In the genomic region with DNA sequence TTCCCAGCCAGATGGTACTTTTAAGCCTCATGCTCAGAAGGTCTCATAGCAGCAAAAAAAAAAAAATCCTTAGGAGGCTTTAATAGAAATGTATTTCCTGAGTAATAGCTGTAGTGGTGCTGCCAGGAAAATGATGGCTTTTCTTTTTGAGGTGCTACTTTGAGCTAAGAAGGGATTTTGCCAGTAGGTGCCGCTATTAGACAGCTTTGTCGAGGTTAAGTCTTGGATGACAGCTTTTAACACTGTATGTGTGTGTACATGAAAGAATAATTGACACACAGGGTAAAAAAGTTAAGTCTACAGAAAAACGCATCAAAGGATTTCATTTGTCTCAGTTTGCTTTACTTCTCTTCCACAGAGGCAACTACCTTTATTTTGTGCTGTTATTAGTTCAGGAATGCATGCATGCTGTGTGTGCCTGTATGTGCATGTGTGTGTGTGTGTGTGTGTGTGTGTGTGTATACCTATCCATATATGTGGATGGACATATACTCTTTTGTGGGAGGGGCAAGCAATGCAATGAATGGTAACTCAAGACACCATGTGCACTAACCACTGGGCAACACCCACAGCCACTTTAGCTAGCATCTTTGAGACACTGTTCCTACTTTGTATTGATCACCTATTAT, we compare ENCODE assay signal across 11 mouse cellular contexts. TPM values are rescaled to one million over a fixed set of nuclear protein-coding genes. Genes with fewer than 3 reads are reported as not detected.
DNase-seq lines count a peak whose midpoint lies in the region; ATAC-seq and TF ChIP-seq lines count a peak whose summit lies in the region.
"Had no signal": no experiment of that assay in that cellular context is flagged by ENCODE, and none has a peak within 500 bp of the region (broad histone marks: within the 10 kb centered on the region; RNA-seq: fewer than 3 reads in every experiment).

No protein-coding gene starts in this region.

- no peak overlapping the region for H3K4me3 ChIP-seq in intestine, postnatal 0 days (ENCODE audit: low read depth, low read length)
- no peak overlapping the region for H3K4me3 ChIP-seq in intestine, embryonic 15.5 days (replicated peaks)
- no peak overlapping the region for H3K4me3 ChIP-seq in MEL (ENCODE audit: control insufficient read depth in 1 of 2, insufficient read depth in 1 of 2, low read depth in 2 of 2, low read length in 2 of 2)
- no peak overlapping the region for H3K4me3 ChIP-seq in hindbrain, embryonic 15.5 days
- no peak overlapping the region for H3K4me3 ChIP-seq in lung, postnatal 0 days (ENCODE audit: low read depth, low read length)
- H3K4me3 ChIP-seq: embryonic facial prominence, embryonic 13.5 days; liver, embryonic 15.5 days had no signal

- WGBS in intestine, postnatal 0 days = 28% methylated on average over 3 of the region's 3 CpGs
- 40% methylated on average over 3 of the region's 3 CpGs for WGBS in intestine, embryonic 15.5 days
- 29% methylated on average over 3 of the region's 3 CpGs for WGBS in hindbrain, embryonic 15.5 days
- WGBS in lung, postnatal 0 days = 25% methylated on average over 3 of the region's 3 CpGs

- no peak overlapping the region for H3K9ac ChIP-seq in intestine, postnatal 0 days (ENCODE audit: low read depth, low read length)
- H3K9ac ChIP-seq in intestine, embryonic 15.5 days = no peak overlapping the region
- H3K9ac ChIP-seq in MEL (ENCODE audit: control insufficient read depth, low read depth, low read length, poor library complexity, severe bottlenecking) = no peak overlapping the region
- H3K9ac ChIP-seq in hindbrain, embryonic 15.5 days = no peak overlapping the region
- H3K9ac ChIP-seq in lung, postnatal 0 days (replicated peaks; ENCODE audit: low read depth) = no peak overlapping the region
- H3K9ac ChIP-seq: embryonic facial prominence, embryonic 13.5 days; liver, embryonic 15.5 days had no signal

- no peaks in the 10 kb centered on the region for H3K36me3 ChIP-seq in intestine, postnatal 0 days (ENCODE audit: control insufficient read depth, insufficient read depth)
- H3K36me3 ChIP-seq in intestine, embryonic 15.5 days = no peaks in the 10 kb centered on the region
- no peaks in the 10 kb centered on the region for H3K36me3 ChIP-seq in MEL (ENCODE audit: control insufficient read depth in 1 of 2, insufficient read depth in 2 of 2, low read length in 2 of 2)
- no peaks in the 10 kb centered on the region for H3K36me3 ChIP-seq in hindbrain, embryonic 15.5 days
- no peaks in the 10 kb centered on the region for H3K36me3 ChIP-seq in lung, postnatal 0 days (ENCODE audit: insufficient read depth, low read length)
- H3K36me3 ChIP-seq: embryonic facial prominence, embryonic 13.5 days; liver, embryonic 15.5 days had no signal

- H3K4me2 ChIP-seq in intestine, postnatal 0 days (replicated peaks; ENCODE audit: low read depth) = no peak overlapping the region
- no peak overlapping the region for H3K4me2 ChIP-seq in intestine, embryonic 15.5 days (replicated peaks)
- no peak overlapping the region for H3K4me2 ChIP-seq in hindbrain, embryonic 15.5 days
- H3K4me2 ChIP-seq in lung, postnatal 0 days (replicated peaks; ENCODE audit: low read depth, low read length) = no peak overlapping the region
- H3K4me2 ChIP-seq: embryonic facial prominence, embryonic 13.5 days; liver, embryonic 15.5 days had no signal

- TF ChIP-seq RAD21 in MEL (IDR thresholded peaks at IDR 0.05; ENCODE audit: low read depth, low read length) = peak; percentile 92

- no peak for ATAC-seq in intestine, postnatal 0 days
- ATAC-seq in intestine, embryonic 15.5 days = no peak
- peak; percentile 48; the same call in 1 of the 2 replicates for ATAC-seq in hindbrain, embryonic 15.5 days (ENCODE audit: low FRiP score, low read depth)
- ATAC-seq in lung, postnatal 0 days = no peak

- H3K27ac ChIP-seq in intestine, postnatal 0 days (ENCODE audit: low read depth, low read length) = no peak overlapping the region
- no peak overlapping the region for H3K27ac ChIP-seq in intestine, embryonic 15.5 days
- H3K27ac ChIP-seq in MEL (ENCODE audit: control insufficient read depth, low read depth, low read length) = no peak overlapping the region
- no peak overlapping the region for H3K27ac ChIP-seq in hindbrain, embryonic 15.5 days (replicated peaks)
- no peak overlapping the region for H3K27ac ChIP-seq in lung, postnatal 0 days (ENCODE audit: low read length)
- H3K27ac ChIP-seq: embryonic facial prominence, embryonic 13.5 days; liver, embryonic 15.5 days had no signal

- no peaks in the 10 kb centered on the region for H3K9me3 ChIP-seq in intestine, postnatal 0 days (ENCODE audit: control insufficient read depth)
- H3K9me3 ChIP-seq in intestine, embryonic 15.5 days = no peaks in the 10 kb centered on the region
- no peaks in the 10 kb centered on the region for H3K9me3 ChIP-seq in MEL (replicated peaks; ENCODE audit: insufficient read depth, low read length)
- H3K9me3 ChIP-seq in hindbrain, embryonic 15.5 days = no peaks in the 10 kb centered on the region
- no peaks in the 10 kb centered on the region for H3K9me3 ChIP-seq in lung, postnatal 0 days (ENCODE audit: low read length)
- H3K9me3 ChIP-seq: embryonic facial prominence, embryonic 13.5 days; liver, embryonic 15.5 days had no signal

- H3K27me3 ChIP-seq in intestine, postnatal 0 days (replicated peaks; ENCODE audit: control insufficient read depth, insufficient read depth, low read length) = no peaks in the 10 kb centered on the region
- H3K27me3 ChIP-seq in intestine, embryonic 15.5 days (replicated peaks) = no peaks in the 10 kb centered on the region
- no peaks in the 10 kb centered on the region for H3K27me3 ChIP-seq in MEL (ENCODE audit: control insufficient read depth in 1 of 2, insufficient read depth in 2 of 2, low read length in 2 of 2)
- H3K27me3 ChIP-seq in hindbrain, embryonic 15.5 days = no peaks in the 10 kb centered on the region
- no peaks in the 10 kb centered on the region for H3K27me3 ChIP-seq in lung, postnatal 0 days (replicated peaks; ENCODE audit: insufficient read depth, low read length)
- H3K27me3 ChIP-seq: embryonic facial prominence, embryonic 13.5 days; liver, embryonic 15.5 days had no signal

- no peak for TF ChIP-seq EP300 in MEL (IDR thresholded peaks at IDR 0.05; ENCODE audit: low read depth in 1 of 2, low read length in 2 of 2)
- no peak for TF ChIP-seq EP300 in lung, postnatal 0 days (IDR thresholded peaks at IDR 0.05)

- no peak for TF ChIP-seq POLR2A in MEL (IDR thresholded peaks at IDR 0.05; ENCODE audit: control insufficient read depth in 1 of 2, insufficient read depth in 1 of 2, low read depth in 1 of 2, low read length in 2 of 2, poor library complexity in 1 of 2)

- H3K4me1 ChIP-seq in intestine, postnatal 0 days (replicated peaks; ENCODE audit: control insufficient read depth, insufficient read depth, low read length) = no peaks in the 10 kb centered on the region
- H3K4me1 ChIP-seq in intestine, embryonic 15.5 days (replicated peaks) = no peaks in the 10 kb centered on the region
- H3K4me1 ChIP-seq in MEL (ENCODE audit: control insufficient read depth in 1 of 2, insufficient read depth in 2 of 2, low read length in 2 of 2) = no peaks in the 10 kb centered on the region
- H3K4me1 ChIP-seq in hindbrain, embryonic 15.5 days (replicated peaks) = no peaks in the 10 kb centered on the region
- no peaks in the 10 kb centered on the region for H3K4me1 ChIP-seq in lung, postnatal 0 days (ENCODE audit: insufficient read depth, low read depth, low read length)
- H3K4me1 ChIP-seq: embryonic facial prominence, embryonic 13.5 days; liver, embryonic 15.5 days had no signal

- H3K79me2 ChIP-seq in MEL (ENCODE audit: control insufficient read depth, insufficient read depth, low read length, poor library complexity) = no peaks in the 10 kb centered on the region

- peak; percentile 75 for DNase-seq in MEL (ENCODE audit: low read depth, low spot score)
- peak; percentile 38 to 42 for DNase-seq in cerebellum, adult 18-20 months
- DNase-seq in lung, postnatal 0 days (ENCODE audit: low spot score) = peak; percentile 48
- DNase-seq in right cerebral cortex, postnatal 4 days = peak; percentile 30
- no peak for DNase-seq in ovary, postnatal 10 days (ENCODE audit: low spot score)

- peak; percentile 75 for TF ChIP-seq CTCF in intestine, postnatal 0 days (IDR thresholded peaks at IDR 0.05; ENCODE audit: low read depth)
- peak; percentile 44 to 82 (median 47) for TF ChIP-seq CTCF in MEL (IDR thresholded peaks at IDR 0.05 in 2 of 3, conservative IDR thresholded peaks at IDR 0.05 in 1 of 3; ENCODE audit: control insufficient read depth in 1 of 3, insufficient read depth in 1 of 3, low read depth in 2 of 3, low read length in 3 of 3, poor library complexity in 1 of 3, severe bottlenecking in 1 of 3)
- peak; percentile 60 for TF ChIP-seq CTCF in lung, postnatal 0 days (IDR thresholded peaks at IDR 0.05)

TF ChIP-seq in MEL, 35 proteins besides CTCF, POLR2A, EP300 and RAD21:
- TF ChIP-seq SMC3 (IDR thresholded peaks at IDR 0.05; ENCODE audit: low read depth, low read length) (peak; percentile 74), ZMIZ1 (IDR thresholded peaks at IDR 0.05; ENCODE audit: low read depth, low read length) (no peak), ZNF384 (IDR thresholded peaks at IDR 0.05; ENCODE audit: low read depth, low read length) (no peak), ZC3H11A (IDR thresholded peaks at IDR 0.05; ENCODE audit: low read depth, low read length) (peak; percentile 52; the same call in 1 of the 2 replicates), ZKSCAN1 (IDR thresholded peaks at IDR 0.05; ENCODE audit: low read depth, low read length) (no peak)

RNA-seq across cellular contexts. Expression of a gene that starts 14.5 kb away (rescaled TPM):
- 798 and 924 TPM in 2 replicates for polyA plus RNA-seq in intestine, postnatal 0 days (2015; fragmentation: Nextera tagmentation; extraction: Ambion mirVana)
- polyA plus RNA-seq in intestine, embryonic 15.5 days (2015; fragmentation: Nextera tagmentation; extraction: Ambion mirVana) = 252 and 315 TPM in 2 replicates
- not detected in 2 replicates for total RNA-seq in MEL (2012; rRNA removed)
- not detected for polyA plus RNA-seq in MEL (2012; ENCODE audit: insufficient read depth in 1 of 2, insufficient read length in 2 of 2, low read depth in 1 of 2, low replicate concordance in 2 of 2, missing spikeins in 1 of 2)
- 1.1 and 1.4 TPM in 2 replicates for polyA plus RNA-seq in hindbrain, embryonic 15.5 days (2015; fragmentation: Nextera tagmentation; extraction: Ambion mirVana)
- polyA plus RNA-seq in lung, postnatal 0 days (2015; fragmentation: Nextera tagmentation; extraction: Ambion mirVana) = 1,178 and 1,226 TPM in 2 replicates
- polyA plus RNA-seq: testis, adult 2 months had no signal

RNA-seq across cellular contexts. Expression of a gene that starts 48.9 kb away (rescaled TPM):
- 29.6 and 32.9 TPM in 2 replicates for polyA plus RNA-seq in intestine, postnatal 0 days (2015; fragmentation: Nextera tagmentation; extraction: Ambion mirVana)
- 68.4 and 76.0 TPM in 2 replicates for polyA plus RNA-seq in intestine, embryonic 15.5 days (2015; fragmentation: Nextera tagmentation; extraction: Ambion mirVana)
- 31.6 and 31.8 TPM in 2 replicates for total RNA-seq in MEL (2012; rRNA removed)
- 10 to 100 TPM in 1 of 2 experiments, not detected in 1; 31.0 TPM for polyA plus RNA-seq in MEL (2012; ENCODE audit: insufficient read depth in 1 of 2, insufficient read length in 2 of 2, low read depth in 1 of 2, low replicate concordance in 2 of 2, missing spikeins in 1 of 2)
- polyA plus RNA-seq in hindbrain, embryonic 15.5 days (2015; fragmentation: Nextera tagmentation; extraction: Ambion mirVana) = 90.2 and 94.8 TPM in 2 replicates
- 62.0 and 73.1 TPM in 2 replicates for polyA plus RNA-seq in lung, postnatal 0 days (2015; fragmentation: Nextera tagmentation; extraction: Ambion mirVana)

Comparison
In these comparisons a context has a peak if more than half of its experiments do, and no peak if none do; other contexts are left out.
1. RNA of a gene that starts 14.5 kb away (polyA plus RNA-seq): 1,178 to 1,226 TPM in lung, postnatal 0 days, 798 to 924 TPM in intestine, postnatal 0 days and 252 to 315 TPM in intestine, embryonic 15.5 days; 1.1 to 1.4 TPM in hindbrain, embryonic 15.5 days and not detected in MEL; every median in the first group is over 100 times any median in the second.
2. Peak in every context shown above with its lines, with median percentiles within 50 percentile points of each other: CTCF ChIP-seq.